Mouse (Mus musculus) heart, embryonic 11.5 days (tissue): ENCODE measurements around the gene Tbc1d22a. TPM values are rescaled to one million over a fixed set of nuclear protein-coding genes. Genes with fewer than 3 reads are reported as not detected.
"Not testable (repeated sequence)": the region's sequence is repeated elsewhere in the genome, so short reads cannot be mapped to it uniquely, and the experiment has no call there.

Source experiments
- ATAC-seq: fragments of 200-750 bp; cut with Nextera tagmentation; replicated peaks from 2 replicates; pipeline ENCODE4 v1.8.0; 2017; ENCODE audit warnings: moderate library complexity; ENCODE audit not compliant: insufficient number of reproducible peaks, low FRiP score, low TSS enrichment
- H3K27ac ChIP-seq: fragments of 300-500 bp; sonication (generic); 2 replicates; pipeline ENCODE4 v1.5.1; 2014; ENCODE audit warnings: mild to moderate bottlenecking, low read depth, low read length
- H3K27me3 ChIP-seq: fragments of 300-500 bp; sonication (generic); 2 replicates; pipeline ENCODE4 v1.6.1; 2014; ENCODE audit warnings: mild to moderate bottlenecking, low read length, mixed read lengths; ENCODE audit not compliant: control insufficient read depth, insufficient read depth
- H3K36me3 ChIP-seq: fragments of 300-500 bp; sonication (generic); 2 replicates; pipeline ENCODE4 v1.6.1; 2014; ENCODE audit warnings: mild to moderate bottlenecking, low read length, moderate library complexity, mixed read lengths; ENCODE audit not compliant: control insufficient read depth, insufficient read depth
- H3K4me1 ChIP-seq: fragments of 300-500 bp; sonication (generic); 2 replicates; pipeline ENCODE4 v1.6.1; 2014; ENCODE audit warnings: low read length; ENCODE audit not compliant: control insufficient read depth, insufficient read depth
- H3K4me2 ChIP-seq: fragments of 300-500 bp; sonication (generic); 2 replicates; pipeline ENCODE4 v1.6.1; 2014; ENCODE audit warnings: mild to moderate bottlenecking, moderate library complexity
- H3K4me3 ChIP-seq: fragments of 300-500 bp; sonication (generic); 2 replicates; pipeline ENCODE4 v1.5.1; 2014; ENCODE audit warnings: low read depth, low read length
- H3K9ac ChIP-seq: fragments of 300-500 bp; sonication (generic); 2 replicates; pipeline ENCODE4 v1.6.1; 2014; ENCODE audit warnings: mild to moderate bottlenecking, low read depth, low read length, moderate library complexity
- H3K9me3 ChIP-seq: fragments of 300-500 bp; sonication (generic); replicated peaks from 2 replicates; pipeline ENCODE4 v1.6.1; 2016; ENCODE audit warnings: low read length; ENCODE audit not compliant: control insufficient read depth
- WGBS: fragments of 180-500 bp; shearing (Covaris S2); extraction: QIAGEN DNeasy Blood & Tissue Kit; methylation state at CpG from one replicate; pipeline ENCODE4 v1.1.7; 2014; ENCODE audit not compliant: insufficient replicate concordance; 5-methylcytosine and 5-hydroxymethylcytosine counted together
- polyA plus RNA-seq: library from polyadenylated mRNA; unstranded; fragments of >200 nt; fragmentation: Nextera tagmentation; extraction: Ambion mirVana; gene quantifications from 2 replicates; pipeline ENCODE4 v1.2.1, GENCODE M21; 2014

Tbc1d22a gene
- polyA plus RNA-seq, 1 experiment from 2014 or later, result 6.0 TPM

DNA sequence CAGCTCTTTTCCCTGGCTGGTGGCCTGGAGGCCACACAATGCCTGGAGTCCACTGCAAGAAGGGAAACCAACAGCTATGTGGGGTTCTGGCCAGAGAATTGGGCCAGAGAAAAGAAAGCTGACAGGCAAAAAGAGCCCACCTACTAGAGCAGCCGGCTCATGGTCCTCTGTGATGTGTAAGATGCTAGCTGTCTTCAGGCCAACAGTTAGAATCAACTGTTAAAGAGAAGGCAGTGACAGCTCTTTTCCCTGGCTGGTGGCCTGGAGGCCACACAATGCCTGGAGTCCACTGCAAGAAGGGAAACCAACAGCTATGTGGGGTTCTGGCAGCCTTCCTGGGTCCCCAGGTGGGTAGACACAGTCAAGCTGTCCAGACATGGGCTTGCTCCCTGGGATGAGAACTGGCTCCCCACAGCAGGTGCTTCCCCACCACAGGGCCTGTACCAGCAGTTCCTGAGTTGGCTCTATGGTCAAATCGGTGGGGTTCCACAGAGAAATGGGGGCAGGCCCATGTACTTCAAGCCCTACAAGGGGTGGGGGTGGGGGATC, 36.5 kb upstream of the Tbc1d22a start:
- H3K4me2 ChIP-seq, H3K36me3 ChIP-seq, H3K4me3 ChIP-seq, H3K9me3 ChIP-seq, H3K9ac ChIP-seq, ATAC-seq, H3K27ac ChIP-seq, H3K27me3 ChIP-seq: not testable (repeated sequence)
- WGBS, result 57% methylated on average over 2 of the region's 2 CpGs
- peaks cover 42% of the 10 kb centered on the region for H3K4me1 ChIP-seq

DNA sequence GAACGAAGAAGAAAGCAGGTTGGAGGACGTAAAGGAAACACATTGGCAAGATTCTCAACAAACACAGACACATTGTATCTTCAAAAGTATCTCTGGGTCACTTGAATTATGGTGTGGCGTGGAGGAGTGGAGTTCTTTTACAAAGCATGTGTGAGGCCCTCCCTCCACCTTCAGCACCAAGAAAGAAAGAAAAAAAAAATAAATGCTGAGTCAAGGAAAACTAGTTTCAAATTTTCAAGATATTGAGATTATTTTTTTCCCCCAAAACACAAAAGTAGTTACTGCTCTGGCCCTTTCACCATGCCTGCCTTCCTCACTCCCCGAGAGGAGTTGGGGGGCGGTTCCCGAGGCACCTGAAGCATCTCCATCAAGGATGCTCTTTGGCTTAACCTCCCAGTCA, 35.7 kb upstream of the Tbc1d22a start:
- Histone ChIP-seq H3K4me2 (no peak overlapping the region), H3K36me3 (no peaks in the 10 kb centered on the region), H3K27me3 (no peaks in the 10 kb centered on the region), H3K9me3 (no peaks in the 10 kb centered on the region), H3K27ac (no peak overlapping the region), H3K9ac (no peak overlapping the region), H3K4me3 (no peak overlapping the region), H3K4me1 (peaks cover 36% of the 10 kb centered on the region)
- ATAC-seq, result no peak
- 87% methylated on average over 6 of the region's 6 CpGs for WGBS

DNA sequence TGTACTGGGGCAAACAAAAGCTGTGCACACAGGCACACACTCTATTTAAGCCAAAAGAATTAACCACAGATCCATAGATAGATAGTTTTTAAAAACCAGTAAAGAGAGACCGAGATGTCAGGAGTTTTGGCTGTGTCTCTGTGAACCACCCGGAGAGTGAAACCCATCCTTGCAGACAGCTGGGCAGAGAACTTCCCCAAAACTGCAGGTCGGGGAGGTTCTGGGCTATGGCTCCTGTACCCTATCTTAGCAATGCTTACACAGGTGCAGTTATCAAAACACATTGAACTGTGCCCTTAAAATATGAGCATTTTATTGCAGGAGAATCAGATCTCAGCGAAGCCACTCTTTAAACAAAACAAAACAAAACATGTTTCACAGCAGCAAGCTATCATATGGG, 33.8 kb upstream of the Tbc1d22a start:
- Histone ChIP-seq H3K9ac (no peak overlapping the region), H3K27me3 (no peaks in the 10 kb centered on the region), H3K27ac (no peak overlapping the region), H3K36me3 (no peaks in the 10 kb centered on the region), H3K4me3 (no peak overlapping the region), H3K9me3 (no peaks in the 10 kb centered on the region), H3K4me1 (peaks cover 28% of the 10 kb centered on the region), H3K4me2 (no peak overlapping the region)
- 76% methylated on average over 4 of the region's 4 CpGs for WGBS
- ATAC-seq, result no peak

DNA sequence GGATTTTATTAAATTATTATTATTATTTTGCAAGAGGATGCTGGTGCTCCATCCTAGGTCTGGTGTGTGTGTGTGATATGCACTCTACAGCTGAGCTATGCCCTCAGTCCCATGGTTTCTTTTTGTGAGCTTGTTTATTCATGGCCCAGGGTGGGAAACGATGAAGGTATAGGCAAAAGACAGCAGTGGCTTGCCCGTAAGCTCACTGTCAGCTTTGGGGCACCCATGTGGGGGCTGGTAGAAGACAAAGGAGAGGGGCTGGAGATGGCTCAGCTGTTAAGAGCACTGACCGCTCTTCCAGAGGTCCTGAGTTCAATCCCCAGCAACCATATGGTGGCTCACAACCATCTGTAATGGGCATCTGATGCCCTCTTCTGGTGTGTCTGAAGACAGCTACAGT, 32.9 kb upstream of the Tbc1d22a start:
- not testable (repeated sequence) for H3K4me2 ChIP-seq, H3K27ac ChIP-seq, H3K36me3 ChIP-seq, ATAC-seq, H3K27me3 ChIP-seq, H3K9me3 ChIP-seq, H3K9ac ChIP-seq, H3K4me3 ChIP-seq
- peaks cover 27% of the 10 kb centered on the region for H3K4me1 ChIP-seq
- WGBS, result 84% methylated on average over 3 of the region's 3 CpGs

DNA sequence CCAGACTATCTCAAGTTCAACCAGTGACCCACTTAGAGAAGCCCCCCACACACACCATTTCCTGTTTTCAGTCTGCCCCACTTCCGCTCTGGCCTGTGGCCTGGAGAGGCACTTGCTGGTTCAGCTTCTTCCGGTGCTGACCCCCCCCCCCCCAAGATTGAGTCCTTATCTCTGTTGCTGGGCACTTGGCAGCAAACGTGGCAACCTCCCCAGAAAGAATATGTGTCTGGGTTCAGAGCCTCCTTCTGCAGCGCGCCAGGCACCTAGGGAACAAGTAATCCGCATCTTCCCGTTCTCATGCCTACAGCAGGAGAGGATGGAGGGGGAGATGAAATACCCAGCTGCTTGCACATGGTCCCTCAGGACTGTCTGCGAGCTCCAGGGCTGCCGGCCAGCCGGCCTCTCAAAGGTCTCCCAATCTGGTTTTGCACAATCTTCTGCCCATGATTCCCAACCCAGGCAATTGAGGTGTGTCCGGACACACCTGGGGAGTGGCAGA, 32.3 kb upstream of the Tbc1d22a start:
- Histone ChIP-seq H3K36me3 (no peaks in the 10 kb centered on the region), H3K4me3 (no peak overlapping the region), H3K9me3 (no peaks in the 10 kb centered on the region), H3K27ac (peak overlapping the region; percentile 3; the same call in 1 of the 2 replicates), H3K4me1 (peaks cover 24% of the 10 kb centered on the region), H3K27me3 (0 out of 2 replicates have a peak, but pooled peaks cover 3% of the 10 kb centered on the region), H3K4me2 (peak overlapping the region; percentile 11), H3K9ac (no peak overlapping the region)
- ATAC-seq, result no peak
- WGBS, result 33% methylated on average over 11 of the region's 11 CpGs

DNA sequence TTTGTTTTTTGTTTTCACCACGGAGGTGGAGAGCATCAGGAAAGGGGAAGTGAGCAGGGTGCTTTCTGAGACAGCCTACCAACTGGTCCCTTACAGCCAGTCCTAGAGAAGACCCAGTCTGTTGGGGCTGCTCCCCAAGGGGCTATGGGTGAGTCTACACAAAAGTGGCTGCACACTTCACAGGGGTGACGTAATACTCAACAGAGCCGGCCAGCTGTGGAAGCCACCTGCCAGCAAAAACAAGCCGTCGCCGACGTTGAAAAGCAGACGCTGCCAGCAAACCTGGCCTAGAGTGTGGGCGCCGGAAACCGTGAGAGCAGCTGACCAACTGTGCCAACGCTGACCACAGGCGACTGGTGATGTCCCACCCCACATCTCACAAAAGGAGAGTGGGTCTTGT, 31.6 kb upstream of the Tbc1d22a start:
- no peak overlapping the region for H3K4me2 ChIP-seq
- no peak overlapping the region for H3K9ac ChIP-seq
- H3K4me3 ChIP-seq, result no peak overlapping the region
- 47% methylated on average over 13 of the region's 13 CpGs for WGBS
- no peaks in the 10 kb centered on the region for H3K36me3 ChIP-seq
- no peaks in the 10 kb centered on the region for H3K9me3 ChIP-seq
- ATAC-seq, result no peak
- no peak overlapping the region for H3K27ac ChIP-seq
- H3K27me3 ChIP-seq, result 0 out of 2 replicates have a peak, but pooled peaks cover 3% of the 10 kb centered on the region
- peaks cover 24% of the 10 kb centered on the region for H3K4me1 ChIP-seq

DNA sequence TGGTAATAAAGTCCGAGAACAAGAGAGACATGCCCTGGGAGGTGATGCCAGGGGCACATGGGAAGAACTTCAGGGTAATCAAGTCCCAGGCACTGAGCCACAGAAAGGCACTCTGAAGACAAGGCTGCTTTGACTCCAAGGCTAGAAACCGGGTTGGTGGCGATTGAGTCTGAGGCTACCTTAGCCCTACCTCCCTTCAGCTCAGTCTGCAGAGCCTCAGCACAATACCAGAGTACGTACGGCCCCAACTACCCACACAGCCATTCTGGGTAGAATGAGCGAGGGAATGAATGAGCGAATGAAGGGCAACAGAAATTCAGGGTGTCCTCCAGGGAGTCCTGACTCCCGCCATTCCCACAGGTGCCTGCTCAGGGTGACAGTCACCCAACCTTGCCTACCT, 30.8 kb upstream of the Tbc1d22a start:
- no peaks in the 10 kb centered on the region for H3K36me3 ChIP-seq
- peaks cover 24% of the 10 kb centered on the region for H3K4me1 ChIP-seq
- H3K9me3 ChIP-seq, result no peaks in the 10 kb centered on the region
- 0 out of 2 replicates have a peak, but pooled peaks cover 3% of the 10 kb centered on the region for H3K27me3 ChIP-seq
- 92% methylated on average over 8 of the region's 8 CpGs for WGBS
- no peak overlapping the region for H3K4me3 ChIP-seq
- no peak overlapping the region for H3K4me2 ChIP-seq
- ATAC-seq, result no peak
- H3K27ac ChIP-seq, result no peak overlapping the region
- H3K9ac ChIP-seq, result no peak overlapping the region

DNA sequence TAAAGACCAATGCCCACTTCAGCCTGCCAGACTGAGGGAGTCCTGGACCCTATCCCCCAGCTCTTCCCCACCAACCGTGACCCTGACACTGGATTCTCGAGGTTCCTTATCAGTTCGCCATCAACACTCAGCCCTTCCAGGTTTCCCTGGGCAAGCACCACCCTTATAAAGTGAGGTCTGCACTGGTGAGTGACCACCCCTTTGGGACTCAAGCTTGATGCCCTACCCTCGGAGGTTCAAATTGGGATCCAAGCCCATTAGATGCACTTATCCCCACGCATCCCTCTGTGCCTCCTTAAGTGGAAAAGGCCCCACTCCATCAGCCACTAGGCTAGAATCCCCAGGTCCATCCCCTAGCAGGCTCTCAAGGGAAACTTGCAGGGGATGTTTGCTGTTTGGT, 30.2 kb upstream of the Tbc1d22a start:
- Histone ChIP-seq H3K27ac (no peak overlapping the region), H3K4me3 (peak overlapping the region; percentile 75; the same call in 1 of the 2 replicates), H3K4me2 (peak overlapping the region; percentile 70), H3K4me1 (peaks cover 28% of the 10 kb centered on the region), H3K9ac (peak overlapping the region; percentile 90), H3K27me3 (0 out of 2 replicates have a peak, but pooled peaks cover 3% of the 10 kb centered on the region), H3K36me3 (no peaks in the 10 kb centered on the region), H3K9me3 (no peaks in the 10 kb centered on the region)
- no peak for ATAC-seq
- 56% methylated on average over 5 of the region's 5 CpGs for WGBS
